In the genomic region with DNA sequence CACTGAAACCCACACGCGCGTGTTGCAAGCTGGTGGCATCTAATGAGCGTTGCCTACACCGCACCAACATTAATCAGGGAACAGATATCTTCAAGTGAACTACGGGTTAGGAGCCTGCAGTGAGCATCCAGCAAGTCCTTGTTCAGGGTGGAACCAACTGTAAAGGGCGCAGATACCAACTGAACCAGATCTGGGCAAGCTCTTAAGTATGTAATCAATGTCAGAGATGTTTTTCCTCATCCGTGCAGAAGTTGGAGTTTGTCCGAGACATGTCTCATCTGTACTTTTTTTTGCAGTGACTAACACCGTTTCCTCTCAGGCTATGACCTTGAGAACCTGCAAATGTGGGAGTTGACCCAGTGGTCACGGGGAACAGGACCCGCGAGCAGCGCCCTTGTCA, we compare ENCODE assay signal across 8 mouse cellular contexts. TPM values are rescaled to one million over a fixed set of nuclear protein-coding genes. Genes with fewer than 3 reads are reported as not detected.
DNase-seq lines count a peak whose midpoint lies in the region; ATAC-seq and TF ChIP-seq lines count a peak whose summit lies in the region.

No protein-coding gene starts in this region.

- ATAC-seq in forebrain, embryonic 11.5 days (replicated peaks; ENCODE audit: low FRiP score): no peak
- no peak for ATAC-seq in intestine, postnatal 0 days
- ATAC-seq in neural tube, embryonic 15.5 days (ENCODE audit: low FRiP score): no peak

- H3K4me2 ChIP-seq in forebrain, embryonic 11.5 days (ENCODE audit: low read depth, low read length, severe bottlenecking): peak overlapping the region; percentile 69
- H3K4me2 ChIP-seq in intestine, postnatal 0 days (replicated peaks; ENCODE audit: low read depth): peak overlapping the region; percentile 68
- H3K4me2 ChIP-seq in neural tube, embryonic 15.5 days: peak overlapping the region; percentile 95

- no peak for DNase-seq in left cerebral cortex, adult 2 months (ENCODE audit: extremely low spot score in 1 of 2, low spot score in 2 of 2)
- DNase-seq in left cerebral cortex, postnatal 25 days (ENCODE audit: low spot score in 2 of 2): no peak
- no peak for DNase-seq in forebrain, embryonic 11.5 days (ENCODE audit: low spot score)
- no peak for DNase-seq in cerebellum, adult 18-20 months
- no peak for DNase-seq in embryo, embryonic 9.5 days (ENCODE audit: extremely low spot score)
- no peak for DNase-seq in adrenal gland, postnatal 10 days

- H3K9me3 ChIP-seq in forebrain, embryonic 11.5 days (ENCODE audit: control insufficient read depth, low read length): no peaks in the 10 kb centered on the region
- H3K9me3 ChIP-seq in intestine, postnatal 0 days (ENCODE audit: control insufficient read depth): no peaks in the 10 kb centered on the region
- no peaks in the 10 kb centered on the region for H3K9me3 ChIP-seq in neural tube, embryonic 15.5 days (replicated peaks)

- no peak overlapping the region for H3K9ac ChIP-seq in forebrain, embryonic 11.5 days (ENCODE audit: low read length)
- H3K9ac ChIP-seq in intestine, postnatal 0 days (ENCODE audit: low read depth, low read length): no peak overlapping the region
- H3K9ac ChIP-seq in neural tube, embryonic 15.5 days (replicated peaks): 0 out of 2 replicates have a peak overlapping the region, but pooled peaks have one; percentile 56

- H3K36me3 ChIP-seq in forebrain, embryonic 11.5 days (ENCODE audit: control insufficient read depth, insufficient read depth, low read length): no peaks in the 10 kb centered on the region
- no peaks in the 10 kb centered on the region for H3K36me3 ChIP-seq in intestine, postnatal 0 days (ENCODE audit: control insufficient read depth, insufficient read depth)
- H3K36me3 ChIP-seq in neural tube, embryonic 15.5 days: no peaks in the 10 kb centered on the region

- TF ChIP-seq CTCF in left cerebral cortex, adult 2 months (IDR thresholded peaks at IDR 0.05): no peak
- no peak for TF ChIP-seq CTCF in intestine, postnatal 0 days (IDR thresholded peaks at IDR 0.05; ENCODE audit: low read depth)

- peak overlapping the region; percentile 44 for H3K4me3 ChIP-seq in left cerebral cortex, adult 2 months
- H3K4me3 ChIP-seq in forebrain, embryonic 11.5 days (ENCODE audit: low read depth, low read length): peak overlapping the region; percentile 34
- peak overlapping the region; percentile 34; the same call in 1 of the 2 replicates for H3K4me3 ChIP-seq in intestine, postnatal 0 days (ENCODE audit: low read depth, low read length)
- peak overlapping the region; percentile 62 for H3K4me3 ChIP-seq in neural tube, embryonic 15.5 days (replicated peaks)

- peaks cover 37% of the 10 kb centered on the region for H3K27me3 ChIP-seq in forebrain, embryonic 11.5 days (ENCODE audit: control insufficient read depth, insufficient read depth, low read length)
- peaks cover 30% of the 10 kb centered on the region for H3K27me3 ChIP-seq in intestine, postnatal 0 days (replicated peaks; ENCODE audit: control insufficient read depth, insufficient read depth, low read length)
- H3K27me3 ChIP-seq in neural tube, embryonic 15.5 days (replicated peaks): peaks cover 33% of the 10 kb centered on the region

- no peak overlapping the region for H3K27ac ChIP-seq in left cerebral cortex, adult 2 months
- no peak overlapping the region for H3K27ac ChIP-seq in forebrain, embryonic 11.5 days (ENCODE audit: low read depth, low read length)
- H3K27ac ChIP-seq in intestine, postnatal 0 days (ENCODE audit: low read depth, low read length): no peak overlapping the region
- H3K27ac ChIP-seq in neural tube, embryonic 15.5 days (replicated peaks): no peak overlapping the region

- intact Hi-C loops in left cerebral cortex, adult 2 months (cut with DNase I): no loop called here
- intact Hi-C loops in left cerebral cortex, postnatal 25 days (cut with DNase I): no loop called here

- WGBS in forebrain, embryonic 11.5 days: 34% methylated on average over 14 of the region's 14 CpGs
- WGBS in intestine, postnatal 0 days: 33% methylated on average over 14 of the region's 14 CpGs
- WGBS in neural tube, embryonic 15.5 days: 37% methylated on average over 14 of the region's 14 CpGs

- peaks cover 3% of the 10 kb centered on the region for H3K4me1 ChIP-seq in forebrain, embryonic 11.5 days (replicated peaks; ENCODE audit: control insufficient read depth, insufficient read depth, low read length)
- no peaks in the 10 kb centered on the region for H3K4me1 ChIP-seq in intestine, postnatal 0 days (replicated peaks; ENCODE audit: control insufficient read depth, insufficient read depth, low read length)
- peaks cover 26% of the 10 kb centered on the region for H3K4me1 ChIP-seq in neural tube, embryonic 15.5 days

RNA-seq across cellular contexts. Expression of gene Akain1, which starts 0.6 kb away (rescaled TPM):
- 1 to 10 TPM; 5.1 to 6.0 TPM for total RNA-seq in left cerebral cortex, adult 2 months (2021)
- 1 to 10 TPM; 4.6 to 4.7 TPM for total RNA-seq in left cerebral cortex, postnatal 25 days (2021)
- 0.08 TPM in 1 of 2 replicates, not detected in the other for polyA plus RNA-seq in forebrain, embryonic 11.5 days (2014; fragmentation: Nextera tagmentation; extraction: Ambion mirVana)
- polyA plus RNA-seq in intestine, postnatal 0 days (2015; fragmentation: Nextera tagmentation; extraction: Ambion mirVana): not detected in 2 replicates
- 2.5 and 2.8 TPM in 2 replicates for polyA plus RNA-seq in neural tube, embryonic 15.5 days (2015; fragmentation: Nextera tagmentation; extraction: Ambion mirVana)
- total RNA-seq in adrenal gland, postnatal 10 days (2021): not detected

RNA-seq across cellular contexts. Expression of gene Zbtb14, which starts 55.6 kb away (rescaled TPM):
- 10 to 100 TPM; 22.2 to 25.2 TPM for total RNA-seq in left cerebral cortex, adult 2 months (2021)
- 10 to 100 TPM; 23.5 to 23.9 TPM for total RNA-seq in left cerebral cortex, postnatal 25 days (2021)
- 39.6 TPM in 2 replicates for polyA plus RNA-seq in forebrain, embryonic 11.5 days (2014; fragmentation: Nextera tagmentation; extraction: Ambion mirVana)
- 6.3 and 6.8 TPM in 2 replicates for polyA plus RNA-seq in intestine, postnatal 0 days (2015; fragmentation: Nextera tagmentation; extraction: Ambion mirVana)
- 24.9 and 26.5 TPM in 2 replicates for polyA plus RNA-seq in neural tube, embryonic 15.5 days (2015; fragmentation: Nextera tagmentation; extraction: Ambion mirVana)
- total RNA-seq in adrenal gland, postnatal 10 days (2021): 10 to 100 TPM; 14.0 to 19.1 TPM

Comparison
In these comparisons a context has a peak if more than half of its experiments do, and no peak if none do; other contexts are left out.
1. RNA of gene Akain1, which starts 0.6 kb away (total RNA-seq): 5.1 to 6.0 TPM in left cerebral cortex, adult 2 months and 4.6 to 4.7 TPM in left cerebral cortex, postnatal 25 days; not detected in adrenal gland, postnatal 10 days; every median in the first group is over 4 times any median in the second.
2. Peak in every context shown above with its lines, with median percentiles within 50 percentile points of each other: H3K4me3 ChIP-seq and H3K4me2 ChIP-seq.